Mouse (Mus musculus) mouse trophoblast stem cell (cell line): ENCODE results near the gene Krt42.
"Not testable (repeated sequence)": the region's sequence is repeated elsewhere in the genome, so short reads cannot be mapped to it uniquely, and the experiment has no call there.

Experiments
- in situ Hi-C, 2 experiments: fragments of 300-500 bp; cut with MseI, MboI; formaldehyde crosslinking; loops; 2 replicates in 1 of 2; 3 replicates in 1 of 2; pipeline ENCODE4 v1.15.1; 2025

Krt42 gene

GRCm38 (mm10) chr11:100269821-100270332, at the start of gene Krt42:
Gene Krt42, minus strand, starts transcription at chr11:100269871.
- in situ Hi-C loops, result no loop called here

DNA sequence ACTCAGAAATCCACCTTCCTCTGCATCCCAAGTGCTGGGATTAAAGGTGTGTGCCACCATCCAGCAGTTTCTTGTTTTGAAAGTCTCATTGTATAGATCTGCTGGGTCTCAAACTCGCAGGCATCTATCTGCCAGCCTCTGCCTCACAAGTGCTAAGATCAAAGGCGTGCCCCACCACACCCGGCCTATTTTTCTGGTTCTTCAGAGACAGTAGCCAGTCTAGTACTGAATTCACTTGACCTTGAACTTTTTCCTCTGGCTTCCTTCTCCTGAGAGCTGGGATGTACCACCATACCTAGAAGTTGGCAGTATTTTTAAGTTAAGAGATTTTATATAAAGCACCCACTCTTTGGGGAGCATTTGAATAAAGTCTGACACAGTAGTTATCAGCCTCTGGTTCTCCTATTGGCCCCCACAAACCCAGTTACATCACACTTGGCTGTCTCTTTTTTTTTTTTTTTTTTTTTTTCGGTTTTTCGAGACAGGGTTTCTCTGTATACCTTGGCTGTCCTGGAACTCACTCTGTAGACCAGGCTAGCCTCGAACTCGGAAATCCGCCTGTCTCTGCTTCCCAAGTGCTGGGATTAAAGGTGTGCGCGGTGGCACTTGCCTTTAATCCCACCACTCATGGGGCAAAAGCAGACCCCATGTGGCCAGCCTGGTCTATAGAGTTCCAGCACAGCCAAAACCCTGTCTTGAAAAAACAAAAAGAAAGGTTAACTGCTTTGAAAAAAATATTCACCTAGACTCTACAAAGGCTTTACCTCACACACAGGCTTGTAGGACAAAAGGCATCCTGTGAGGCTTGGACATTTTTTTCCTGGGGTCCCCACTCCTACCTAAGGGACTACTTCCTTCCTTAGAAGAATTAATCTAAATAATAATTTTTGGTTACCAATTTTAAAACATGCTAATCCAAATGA, 49.1 kb upstream of the Krt42 start:
- in situ Hi-C loops, result no loop called here

DNA sequence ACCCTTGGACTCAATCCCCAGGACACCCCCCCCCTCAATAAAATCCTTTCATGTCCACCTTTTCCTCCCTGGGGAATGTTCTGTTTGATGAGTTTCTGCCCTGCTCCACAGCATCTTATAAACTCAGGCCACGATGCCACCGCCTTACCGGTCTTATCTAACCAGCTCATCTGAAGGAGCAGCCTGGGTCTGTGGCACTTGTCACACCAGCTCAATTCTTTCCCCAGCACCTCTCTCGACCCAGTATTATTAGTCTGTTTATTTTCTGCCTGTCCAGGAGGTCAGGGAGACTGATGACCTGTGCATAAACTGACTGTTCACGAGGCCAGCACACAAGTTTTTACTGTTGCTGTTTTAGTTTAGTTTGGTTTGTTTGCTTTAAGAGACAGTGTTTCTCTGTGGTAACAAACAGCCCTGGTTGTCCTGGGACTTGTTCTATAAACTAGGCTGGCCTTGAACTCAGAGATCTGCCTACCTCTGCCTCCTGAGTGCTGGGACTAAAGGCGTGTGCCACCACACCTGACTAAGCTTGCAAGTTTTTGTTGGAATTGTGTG, 48.2 kb upstream of the Krt42 start:
- in situ Hi-C loops, result no loop called here

DNA sequence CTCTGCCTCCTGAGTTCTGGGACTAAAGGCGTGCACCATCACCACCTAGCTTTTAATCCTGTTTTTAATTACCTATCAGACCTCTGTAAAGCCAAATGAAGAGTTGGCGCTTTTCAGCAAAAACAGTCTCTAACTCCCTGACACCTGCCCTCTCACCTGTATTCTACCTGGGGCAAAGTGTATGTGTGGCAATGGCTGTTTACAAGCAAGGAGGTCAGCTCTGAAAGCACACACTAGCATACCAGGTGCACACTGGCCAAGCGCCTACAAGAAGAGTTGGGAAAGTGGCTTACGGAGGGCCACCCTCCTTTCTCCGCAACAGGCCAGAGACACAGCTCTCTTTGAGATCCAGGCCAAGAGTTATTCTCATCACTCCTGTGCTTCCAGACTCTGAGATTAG, 45.8 kb upstream of the Krt42 start:
- in situ Hi-C loops, result no loop called here

DNA sequence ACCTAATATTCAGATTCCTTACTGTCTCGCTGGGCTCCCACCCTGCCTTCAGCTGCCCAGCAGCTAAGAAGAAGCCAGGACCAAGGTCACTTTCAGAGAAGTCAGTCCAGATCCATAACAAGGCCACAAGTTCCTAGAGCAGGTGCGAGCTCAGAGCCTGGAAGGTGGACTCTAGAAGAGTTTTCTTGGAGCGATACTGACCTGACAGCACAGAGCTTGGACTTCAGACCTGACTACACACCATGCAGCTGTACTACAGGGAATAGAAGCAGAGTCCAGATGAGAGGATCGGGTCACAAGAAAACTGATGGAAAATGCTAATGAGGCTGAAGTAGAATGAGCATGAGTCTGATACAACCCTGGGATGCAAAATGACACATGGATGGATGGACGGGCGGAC, 43.8 kb upstream of the Krt42 start:
- in situ Hi-C loops, result no loop called here

- in situ Hi-C loops, result no loop called here
These were observed 42.5 kb upstream of the Krt42 start for GRCm38 (mm10) chr11:100312096-100312679.

DNA sequence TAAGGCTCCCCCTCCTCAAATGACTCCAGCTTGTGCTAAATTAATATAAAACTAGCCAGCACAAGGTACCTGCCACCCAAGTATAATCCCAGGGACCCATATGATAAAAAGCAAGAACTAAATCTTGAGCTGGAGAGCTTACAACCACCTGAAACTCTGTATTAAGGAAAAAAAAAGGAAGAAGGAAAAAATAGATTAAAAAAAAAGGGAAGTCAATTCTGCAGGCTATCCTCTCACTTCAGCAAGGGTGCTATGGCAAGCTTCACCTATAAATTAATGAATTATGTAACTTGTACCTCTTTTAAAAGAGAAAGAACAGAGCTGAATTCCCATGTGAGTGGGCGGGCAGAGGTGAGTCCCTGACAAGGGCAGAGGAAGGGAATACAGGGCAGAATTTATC, 42.0 kb upstream of the Krt42 start:
- in situ Hi-C loops, result no loop called here

DNA sequence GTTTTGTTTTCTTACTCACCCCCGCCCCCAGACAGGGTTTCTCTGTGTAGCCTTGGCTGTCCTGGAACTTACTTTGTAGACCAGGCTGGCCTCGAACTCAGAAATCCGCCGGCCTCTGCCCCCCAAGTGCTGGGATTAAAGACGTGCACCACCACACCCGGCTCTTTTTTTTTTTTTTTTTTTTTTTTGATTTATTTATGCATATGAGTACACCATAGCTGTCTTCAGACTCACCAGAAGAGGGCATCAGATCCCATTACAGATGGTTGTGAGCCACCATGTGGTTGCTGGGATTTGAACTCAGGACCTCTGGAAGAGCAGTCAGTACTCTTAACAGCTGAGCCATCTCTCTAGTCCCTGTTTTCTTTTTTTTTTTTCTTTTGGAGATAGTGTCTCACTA, 39.0 kb upstream of the Krt42 start:
- in situ Hi-C loops, result not testable (repeated sequence)

DNA sequence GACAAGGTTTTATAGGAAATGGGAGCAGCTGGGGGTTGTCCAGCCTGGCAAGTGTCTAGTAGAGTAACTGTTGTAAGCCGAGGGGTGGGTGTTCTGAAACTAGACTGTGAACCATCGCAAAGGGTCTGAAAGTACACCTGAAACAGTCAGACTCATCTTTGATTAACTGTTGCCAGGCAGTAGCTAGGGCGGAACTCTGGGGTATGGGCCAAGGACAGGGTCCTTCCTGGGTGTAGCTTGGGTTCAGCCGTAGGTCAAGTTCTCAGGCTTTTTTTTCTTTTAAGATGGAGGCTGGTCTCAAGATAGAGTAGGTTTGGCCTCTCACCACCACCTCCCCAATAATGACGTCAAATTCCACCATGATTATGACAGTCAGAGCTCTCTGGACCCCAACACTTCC, 38.2 kb upstream of the Krt42 start:
- in situ Hi-C loops, result no loop called here

- in situ Hi-C loops, result no loop called here
These were observed 31.6 kb upstream of the Krt42 start for GRCm38 (mm10) chr11:100301292-100301691.

- in situ Hi-C loops, result no loop called here
These were observed 30.6 kb upstream of the Krt42 start for GRCm38 (mm10) chr11:100300293-100300692.

DNA sequence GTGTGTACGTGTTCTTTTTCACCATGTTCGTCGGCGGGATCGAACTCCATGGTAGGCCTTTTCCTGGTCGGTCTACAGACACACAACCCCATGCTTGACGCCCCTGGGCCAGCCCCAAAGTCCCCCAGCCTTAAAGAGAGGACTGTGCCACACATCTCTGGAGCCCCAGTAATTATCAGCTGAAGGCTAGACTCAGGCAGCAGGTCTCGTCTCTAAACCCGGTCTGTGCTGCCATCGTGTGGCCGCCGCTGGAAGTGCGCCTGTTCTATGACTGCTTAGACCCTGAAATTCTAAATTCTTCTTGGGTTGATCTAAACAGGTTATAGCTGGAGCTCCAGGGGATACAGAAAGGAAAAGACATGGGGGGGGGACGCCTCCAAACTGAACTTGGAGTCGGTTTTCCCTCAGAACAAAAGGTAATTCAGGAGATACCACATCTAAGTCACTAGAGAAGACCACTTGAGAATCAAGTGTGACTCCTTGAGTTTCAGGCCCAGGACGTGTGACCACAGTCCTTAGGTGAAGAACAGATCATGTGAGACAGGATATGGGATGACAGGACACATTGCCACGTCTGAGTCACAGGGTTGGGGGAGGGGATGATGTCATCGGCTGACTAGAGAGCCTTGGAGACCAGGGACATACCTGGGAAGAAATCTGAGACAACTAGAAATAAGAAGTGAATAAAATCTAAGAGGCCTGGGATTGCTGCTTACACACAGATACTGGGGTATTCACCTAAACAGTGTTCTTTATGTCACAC, 28.8 kb upstream of the Krt42 start:
- in situ Hi-C loops, result loop anchor here in 1 of 2 experiments (10.0 kb wide), 1 partner anchor 834 kb away; no protein-coding TSS in a partner anchor

DNA sequence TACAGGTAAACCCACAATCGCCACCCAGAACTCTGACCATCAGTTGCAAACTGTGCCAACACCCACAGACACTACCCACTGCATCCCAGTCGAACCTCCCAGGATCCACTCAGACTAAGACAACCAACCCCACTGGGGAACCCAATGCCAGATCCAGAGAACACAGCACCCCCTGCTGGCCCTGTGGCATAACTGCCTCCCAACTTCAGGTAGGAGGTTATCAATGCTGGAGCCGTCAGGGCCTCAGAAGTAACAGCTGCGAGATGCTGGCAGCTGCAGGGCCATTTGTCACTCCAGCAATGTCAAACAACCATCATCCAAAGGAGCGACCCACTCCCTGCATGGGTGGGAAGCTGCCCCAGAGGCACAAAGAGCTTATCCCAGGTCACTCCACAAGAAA, 28.1 kb upstream of the Krt42 start:
- in situ Hi-C loops, result loop anchor here in 1 of 2 experiments (10.0 kb wide), 1 partner anchor 833 kb away; no protein-coding TSS in a partner anchor

GRCm38 (mm10) chr11:100295308-100295707, 25.6 kb upstream of the Krt42 start:
- in situ Hi-C loops, result loop anchor here in 1 of 2 experiments (10.0 kb wide), 1 partner anchor 831 kb away; no protein-coding TSS in a partner anchor

DNA sequence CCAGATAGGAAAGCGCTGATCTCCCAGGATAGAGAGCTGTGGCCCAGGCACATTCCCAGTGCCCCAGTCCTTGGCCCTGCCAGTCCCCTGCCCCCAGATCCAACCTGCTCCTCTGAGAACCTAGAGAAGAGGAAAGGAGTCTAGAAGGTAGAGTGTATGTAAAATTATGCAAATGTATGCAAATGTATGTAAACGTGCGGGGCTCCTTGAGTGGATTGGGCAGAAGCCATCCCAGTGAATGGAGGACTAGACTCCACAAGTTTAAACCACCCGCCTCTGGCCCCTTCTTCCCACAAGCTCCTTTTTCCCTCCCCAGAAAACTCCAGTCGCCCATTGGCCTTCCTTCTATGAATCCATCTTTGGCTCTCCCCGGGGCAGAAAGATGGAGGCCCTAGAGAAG, 23.2 kb upstream of the Krt42 start:
- in situ Hi-C loops, result loop anchor here in 1 of 2 experiments (10.0 kb wide), 1 partner anchor 828 kb away; no protein-coding TSS in a partner anchor

- in situ Hi-C loops, result loop anchor here in 1 of 2 experiments (10.0 kb wide), 1 partner anchor 825 kb away; no protein-coding TSS in a partner anchor
These were observed 20.6 kb upstream of the Krt42 start for GRCm38 (mm10) chr11:100290235-100290634.

DNA sequence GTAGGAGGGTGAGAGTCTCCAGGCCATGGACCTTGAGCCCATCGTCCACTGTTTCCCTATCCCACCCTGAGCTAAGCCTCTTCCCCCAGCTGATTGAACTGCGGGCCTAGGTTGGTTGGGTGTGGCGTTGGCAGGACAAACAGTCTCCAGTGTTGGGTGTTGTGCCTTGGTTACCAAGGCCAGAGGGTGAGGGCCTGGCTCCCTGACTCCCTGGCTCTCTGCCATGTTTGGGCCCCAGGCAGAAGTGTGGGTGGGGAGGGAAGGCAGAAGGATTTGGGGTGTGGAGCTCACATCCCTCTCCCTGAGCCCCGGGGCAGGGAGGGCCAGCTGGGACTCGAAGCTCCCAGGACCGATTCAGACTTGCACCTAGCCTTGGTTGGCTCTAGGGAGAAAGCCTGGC, 19.3 kb upstream of the Krt42 start:
- in situ Hi-C loops, result loop anchor here in 1 of 2 experiments (10.0 kb wide), 2 partner anchors 114 to 214 kb away; no protein-coding TSS in a partner anchor

- in situ Hi-C loops, result loop anchor here in 1 of 2 experiments (10.0 kb wide), 2 partner anchors 112 to 212 kb away; no protein-coding TSS in a partner anchor
These were observed 17.4 kb upstream of the Krt42 start for GRCm38 (mm10) chr11:100287024-100287423.

- in situ Hi-C loops, result loop anchor here (5.0 to 10.0 kb wide), 4 partner anchors 110 to 218 kb away; no protein-coding TSS in a partner anchor
These were observed 15.3 kb upstream of the Krt42 start for GRCm38 (mm10) chr11:100284988-100285387.

- in situ Hi-C loops, result loop anchor here (5.0 to 10.0 kb wide), 4 partner anchors 108 to 215 kb away; no protein-coding TSS in a partner anchor
These were observed 12.9 kb upstream of the Krt42 start for GRCm38 (mm10) chr11:100282549-100282948.
